Mouse (Mus musculus) hindbrain, postnatal 0 days (tissue): ENCODE measurements around the gene Agfg2. TPM values are rescaled to one million over a fixed set of nuclear protein-coding genes. Genes with fewer than 3 reads are reported as not detected.
A peak's percentile ranks its signal among the peaks of the same experiment; 100 is the strongest.

Experiments used
- ATAC-seq: fragments of 200-750 bp; cut with Nextera tagmentation; 2 replicates; pipeline ENCODE4 v1.8.0; 2017; ENCODE audit warnings: mild to moderate bottlenecking, moderate TSS enrichment, moderate library complexity
- DNase-seq: peaks from one replicate; pipeline ENCODE4 v3.0.0-alpha.2; 2015; ENCODE audit warnings: low spot score
- H3K27ac ChIP-seq: fragments of 300-500 bp; sonication (generic); 2 replicates; pipeline ENCODE4 v1.5.1; 2014; ENCODE audit warnings: mild to moderate bottlenecking
- H3K27me3 ChIP-seq: fragments of 300-500 bp; sonication (generic); 2 replicates; pipeline ENCODE4 v1.6.1; 2014; ENCODE audit warnings: low read length, mixed read lengths; ENCODE audit not compliant: insufficient read depth
- H3K36me3 ChIP-seq: fragments of 300-500 bp; sonication (generic); 2 replicates; pipeline ENCODE4 v1.6.1; 2014; ENCODE audit warnings: low read length, mixed read lengths; ENCODE audit not compliant: insufficient read depth
- H3K4me1 ChIP-seq: fragments of 300-500 bp; sonication (generic); 2 replicates; pipeline ENCODE4 v1.6.1; 2014; ENCODE audit warnings: antibody characterized with exemption, low read length, mixed read lengths; ENCODE audit not compliant: insufficient read depth
- H3K4me2 ChIP-seq: fragments of 300-500 bp; sonication (generic); 2 replicates; pipeline ENCODE4 v1.6.1; 2014; ENCODE audit warnings: low read depth, mild to moderate bottlenecking, low read length, moderate library complexity, mixed read lengths
- H3K4me3 ChIP-seq: fragments of 300-500 bp; sonication (generic); 2 replicates; pipeline ENCODE4 v1.5.1; 2014; ENCODE audit warnings: low read length
- H3K9ac ChIP-seq: fragments of 300-500 bp; sonication (generic); replicated peaks from 2 replicates; pipeline ENCODE4 v1.6.1; 2014; ENCODE audit warnings: mild to moderate bottlenecking, low read length, moderate library complexity, mixed read lengths
- H3K9me3 ChIP-seq: fragments of 300-500 bp; sonication (generic); 2 replicates; pipeline ENCODE4 v1.6.1; 2016; ENCODE audit warnings: low read length, mixed read lengths
- CTCF ChIP-seq: IDR thresholded peaks from 2 replicates; pipeline ENCODE4 v1.5.1; 2016; ENCODE audit warnings: antibody characterized with exemption, control low read depth, low read depth
- WGBS: fragments of 180-500 bp; shearing (Covaris S2); extraction: QIAGEN DNeasy Blood & Tissue Kit; methylation state at CpG from one replicate; pipeline ENCODE4 v1.1.7; 2014; 5-methylcytosine and 5-hydroxymethylcytosine counted together
- polyA plus RNA-seq: library from polyadenylated mRNA; unstranded; fragments of >200 nt; fragmentation: Nextera tagmentation; extraction: Ambion mirVana; gene quantifications from 2 replicates; pipeline ENCODE4 v1.2.1, GENCODE M21; 2015
- total RNA-seq: library from RNA; depleted of rRNA; stranded (reverse); fragments of >200 nt; gene quantifications from 2 replicates; pipeline ENCODE4 v1.2.3, GENCODE M21; 2014

Gene Agfg2
- total and polyA plus RNA-seq, 2 experiments from 2014 or later: 16.4 to 27.0 TPM

- no peaks in the 10 kb centered on the region for H3K4me1 ChIP-seq
- no peaks in the 10 kb centered on the region for H3K9me3 ChIP-seq
- TF ChIP-seq CTCF: no peak
- peaks cover 43% of the 10 kb centered on the region; the same call in 1 of the 2 replicates for H3K36me3 ChIP-seq
- no peak overlapping the region for H3K4me3 ChIP-seq
- no peak overlapping the region for H3K27ac ChIP-seq
- no peaks in the 10 kb centered on the region; the same call in 1 of the 2 replicates for H3K27me3 ChIP-seq
- H3K9ac ChIP-seq: no peak overlapping the region
- WGBS: 82% methylated on average over 7 of the region's 7 CpGs
- H3K4me2 ChIP-seq: no peak overlapping the region
- ATAC-seq: no peak
- no peak for DNase-seq
Observed at GRCm38 (mm10) chr5:137639472-137639871, 45.1 kb downstream of the Agfg2 start.

DNA sequence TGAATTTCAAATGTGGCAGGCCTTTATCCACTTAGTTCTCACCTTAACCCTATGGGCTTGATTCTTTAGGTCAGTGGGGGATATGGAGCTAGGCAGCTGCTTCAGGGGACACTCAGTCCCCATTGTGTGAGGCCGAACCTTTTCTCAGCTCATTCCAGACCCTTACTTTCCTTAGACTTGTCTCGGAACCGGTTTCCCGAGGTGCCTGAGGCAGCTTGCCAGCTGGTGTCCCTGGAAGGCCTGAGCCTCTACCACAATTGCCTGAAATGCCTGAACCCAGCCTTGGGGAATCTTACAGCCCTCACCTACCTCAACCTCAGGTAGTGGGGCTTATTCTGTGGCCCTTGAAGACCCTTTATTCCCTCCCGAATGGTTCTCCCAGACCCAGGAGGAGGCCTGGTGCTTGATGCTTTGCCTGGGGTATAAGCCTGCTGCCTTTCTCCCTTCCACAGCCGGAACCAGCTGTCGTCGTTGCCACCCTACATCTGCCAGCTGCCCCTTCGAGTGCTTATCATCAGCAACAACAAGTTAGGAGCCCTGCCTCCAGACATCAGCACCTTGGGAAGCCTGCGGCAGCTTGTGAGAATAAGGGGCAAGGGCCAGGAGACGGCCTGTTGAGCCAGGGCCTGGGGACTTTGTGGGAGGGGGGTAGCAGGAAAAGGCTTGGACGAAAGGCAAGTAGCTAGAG, 51.0 kb downstream of the Agfg2 start:
- H3K4me2 ChIP-seq: no peak overlapping the region
- no peaks in the 10 kb centered on the region for H3K9me3 ChIP-seq
- no peak for TF ChIP-seq CTCF
- H3K27ac ChIP-seq: no peak overlapping the region
- H3K4me1 ChIP-seq: peaks cover 18% of the 10 kb centered on the region
- WGBS: 66% methylated on average over 12 of the region's 12 CpGs
- no peaks in the 10 kb centered on the region for H3K27me3 ChIP-seq
- H3K4me3 ChIP-seq: no peak overlapping the region
- H3K9ac ChIP-seq: no peak overlapping the region
- ATAC-seq: no peak
- peaks cover 34% of the 10 kb centered on the region for H3K36me3 ChIP-seq
- no peak for DNase-seq

- Histone ChIP-seq H3K4me2 (no peak overlapping the region), H3K27me3 (no peaks in the 10 kb centered on the region), H3K9me3 (no peaks in the 10 kb centered on the region), H3K9ac (no peak overlapping the region), H3K4me3 (no peak overlapping the region), H3K27ac (peak overlapping the region; percentile 33; the same call in 1 of the 2 replicates), H3K36me3 (peaks cover 22% of the 10 kb centered on the region), H3K4me1 (peaks cover 18% of the 10 kb centered on the region)
- 67% methylated on average over 4 of the region's 4 CpGs for WGBS
- no peak for TF ChIP-seq CTCF
- DNase-seq: no peak
- no peak for ATAC-seq
Observed at GRCm38 (mm10) chr5:137631591-137631990, 52.9 kb downstream of the Agfg2 start.

DNA sequence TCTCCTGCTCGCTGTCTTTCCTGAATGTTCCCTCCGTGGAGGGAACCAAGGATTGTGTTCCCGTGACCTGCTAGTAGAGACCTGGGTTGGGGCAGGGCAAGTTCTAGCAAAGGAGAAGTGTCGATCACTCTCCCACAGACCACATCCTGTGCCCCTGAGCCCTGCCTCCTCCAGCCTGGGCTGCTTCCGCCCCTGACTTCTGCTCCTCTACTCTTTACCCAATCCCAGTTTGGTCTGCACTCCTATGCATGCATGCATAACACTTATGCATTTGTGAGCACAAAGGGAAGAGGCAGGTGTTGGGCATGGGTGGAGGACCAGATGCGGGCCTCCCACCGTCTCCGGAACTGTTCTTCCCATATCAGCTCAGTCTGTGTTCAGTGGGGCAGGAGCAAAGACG, 53.4 kb downstream of the Agfg2 start:
- H3K9me3 ChIP-seq: no peaks in the 10 kb centered on the region
- peaks cover 18% of the 10 kb centered on the region for H3K4me1 ChIP-seq
- H3K4me2 ChIP-seq: peak overlapping the region; percentile 99
- peak overlapping the region; percentile 54 for H3K27ac ChIP-seq
- H3K27me3 ChIP-seq: no peaks in the 10 kb centered on the region
- peaks cover 19% of the 10 kb centered on the region for H3K36me3 ChIP-seq
- DNase-seq (no peak), ATAC-seq (no peak)
- WGBS: 63% methylated on average over 9 of the region's 9 CpGs
- no peak for TF ChIP-seq CTCF
- peak overlapping the region; percentile 26; the same call in 1 of the 2 replicates for H3K9ac ChIP-seq
- H3K4me3 ChIP-seq: no peak overlapping the region; the same call in 1 of the 2 replicates

GRCm38 (mm10) chr5:137630602-137631001, 53.9 kb downstream of the Agfg2 start:
- Histone ChIP-seq H3K27me3 (no peaks in the 10 kb centered on the region), H3K4me3 (no peak overlapping the region; the same call in 1 of the 2 replicates), H3K36me3 (peaks cover 15% of the 10 kb centered on the region), H3K9me3 (no peaks in the 10 kb centered on the region), H3K9ac (peak overlapping the region; percentile 90; the same call in 1 of the 2 replicates), H3K4me1 (peaks cover 18% of the 10 kb centered on the region), H3K4me2 (peak overlapping the region; percentile 99), H3K27ac (peak overlapping the region; percentile 54)
- DNase-seq: no peak
- 37% methylated on average over 3 of the region's 3 CpGs for WGBS
- no peak for TF ChIP-seq CTCF
- no peak for ATAC-seq

DNA sequence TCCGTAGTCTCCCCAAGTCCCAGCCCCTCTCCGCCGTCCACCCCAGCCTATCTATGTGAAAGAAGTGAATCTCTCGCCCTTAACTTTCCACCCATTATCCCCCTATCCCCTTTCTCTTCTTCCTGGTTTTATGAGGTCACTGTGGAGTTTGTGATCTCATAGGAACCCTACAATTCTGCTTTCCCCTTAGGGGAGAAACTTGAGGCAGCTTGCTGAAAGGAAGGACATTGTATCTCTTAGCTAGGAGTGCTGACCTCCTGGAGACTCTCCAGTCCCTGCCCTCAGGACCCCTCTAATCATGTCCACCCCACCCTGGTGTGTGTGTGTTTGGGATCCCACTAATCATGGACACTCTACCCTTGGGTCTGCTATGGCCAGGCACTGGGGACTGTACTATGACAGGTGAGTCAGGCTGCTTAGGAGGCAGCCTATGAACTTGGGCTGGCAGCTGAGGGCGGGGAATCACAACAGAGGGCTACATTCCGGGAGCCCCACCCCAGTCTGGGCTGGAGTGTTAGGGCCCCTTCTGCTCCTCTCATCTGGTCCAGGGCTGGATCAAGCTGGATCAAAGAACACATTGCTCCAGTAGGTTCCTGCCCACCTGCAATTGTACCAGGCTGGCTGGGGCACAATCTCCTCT, 54.5 kb downstream of the Agfg2 start:
- H3K36me3 ChIP-seq: peaks cover 9% of the 10 kb centered on the region
- no peaks in the 10 kb centered on the region for H3K27me3 ChIP-seq
- 27% methylated on average over 6 of the region's 6 CpGs for WGBS
- DNase-seq (no peak), ATAC-seq (no peak)
- TF ChIP-seq CTCF: no peak
- H3K4me2 ChIP-seq: peak overlapping the region; percentile 99
- H3K9ac ChIP-seq: peak overlapping the region; percentile 90
- H3K27ac ChIP-seq: peak overlapping the region; percentile 54; the same call in 1 of the 2 replicates
- H3K4me3 ChIP-seq: peak overlapping the region; percentile 89
- no peaks in the 10 kb centered on the region for H3K9me3 ChIP-seq
- peaks cover 18% of the 10 kb centered on the region for H3K4me1 ChIP-seq
